Mouse (Mus musculus): ENCODE measurements at regions not wholly inside any gene's neighbourhood (a gene's known extent, or its start where the extent isn't known, plus 50 kb on each side); places are given as distances from the start of the nearest gene placed in this dataset.

GRCm38 (mm10) chr12:49579451-49580190 is 194.6 kb downstream of the Gm43517 start:
- 44% methylated on average over 1 of the region's 1 CpGs for WGBS
- Histone ChIP-seq H3K27me3 (ENCODE audit: control insufficient read depth, insufficient read depth, low read length) (no peaks in the 10 kb centered on the region), H3K4me3 (replicated peaks; ENCODE audit: insufficient read depth, low read depth, low read length) (no peak overlapping the region), H3K4me1 (ENCODE audit: control insufficient read depth, insufficient read depth, low read length) (no peaks in the 10 kb centered on the region), H3K27ac (ENCODE audit: insufficient read depth, low read length) (no peak overlapping the region)
- no peak for DNase-seq
- TF ChIP-seq POLR2A (IDR thresholded peaks at IDR 0.05; ENCODE audit: borderline replicate concordance, insufficient read depth, low read length) (no peak), CTCF (IDR thresholded peaks at IDR 0.05; ENCODE audit: borderline replicate concordance, insufficient read depth, low read depth, low read length) (no peak)

- WGBS = 54% methylated on average over 1 of the region's 1 CpGs
- Histone ChIP-seq H3K27ac (ENCODE audit: insufficient read depth, low read length) (no peak overlapping the region), H3K27me3 (ENCODE audit: control insufficient read depth, insufficient read depth, low read length) (no peaks in the 10 kb centered on the region), H3K4me3 (replicated peaks; ENCODE audit: insufficient read depth, low read depth, low read length) (no peak overlapping the region), H3K4me1 (ENCODE audit: control insufficient read depth, insufficient read depth, low read length) (no peaks in the 10 kb centered on the region)
- TF ChIP-seq POLR2A (IDR thresholded peaks at IDR 0.05; ENCODE audit: borderline replicate concordance, insufficient read depth, low read length) = no peak
- TF ChIP-seq CTCF (IDR thresholded peaks at IDR 0.05; ENCODE audit: borderline replicate concordance, insufficient read depth, low read depth, low read length) = no peak
- no peak for DNase-seq
Measured at GRCm38 (mm10) chr12:49583849-49584248, 198.9 kb downstream of the Gm43517 start.

- no peak for DNase-seq
- no peaks in the 10 kb centered on the region for H3K27me3 ChIP-seq (ENCODE audit: control insufficient read depth, insufficient read depth, low read length)
- TF ChIP-seq POLR2A (IDR thresholded peaks at IDR 0.05; ENCODE audit: borderline replicate concordance, insufficient read depth, low read length) (no peak), CTCF (IDR thresholded peaks at IDR 0.05; ENCODE audit: borderline replicate concordance, insufficient read depth, low read depth, low read length) (no peak)
- H3K4me1 ChIP-seq (ENCODE audit: control insufficient read depth, insufficient read depth, low read length) = no peaks in the 10 kb centered on the region
- H3K4me3 ChIP-seq (replicated peaks; ENCODE audit: insufficient read depth, low read depth, low read length) = no peak overlapping the region
- WGBS = 16% methylated on average over 3 of the region's 3 CpGs
- no peak overlapping the region for H3K27ac ChIP-seq (ENCODE audit: insufficient read depth, low read length)
Measured at GRCm38 (mm10) chr12:49622264-49622663, 237.3 kb downstream of the Gm43517 start.

- no peak for TF ChIP-seq CTCF (IDR thresholded peaks at IDR 0.05; ENCODE audit: borderline replicate concordance, insufficient read depth, low read depth, low read length)
- TF ChIP-seq POLR2A (IDR thresholded peaks at IDR 0.05; ENCODE audit: borderline replicate concordance, insufficient read depth, low read length) = no peak
- Histone ChIP-seq H3K4me3 (replicated peaks; ENCODE audit: insufficient read depth, low read depth, low read length) (no peak overlapping the region), H3K27me3 (ENCODE audit: control insufficient read depth, insufficient read depth, low read length) (no peaks in the 10 kb centered on the region), H3K27ac (ENCODE audit: insufficient read depth, low read length) (no peak overlapping the region), H3K4me1 (ENCODE audit: control insufficient read depth, insufficient read depth, low read length) (no peaks in the 10 kb centered on the region)
- DNase-seq = no peak
- WGBS = 64% methylated on average over 5 of the region's 5 CpGs
Measured at GRCm38 (mm10) chr12:49627222-49627621, 242.2 kb downstream of the Gm43517 start.

GRCm38 (mm10) chr12:49628014-49628413 is 243.0 kb downstream of the Gm43517 start:
- no peaks in the 10 kb centered on the region for H3K27me3 ChIP-seq (ENCODE audit: control insufficient read depth, insufficient read depth, low read length)
- 44% methylated on average over 4 of the region's 4 CpGs for WGBS
- H3K27ac ChIP-seq (ENCODE audit: insufficient read depth, low read length) = no peak overlapping the region
- no peak for DNase-seq
- H3K4me3 ChIP-seq (replicated peaks; ENCODE audit: insufficient read depth, low read depth, low read length) = no peak overlapping the region
- H3K4me1 ChIP-seq (ENCODE audit: control insufficient read depth, insufficient read depth, low read length) = no peaks in the 10 kb centered on the region
- no peak for TF ChIP-seq CTCF (IDR thresholded peaks at IDR 0.05; ENCODE audit: borderline replicate concordance, insufficient read depth, low read depth, low read length)
- TF ChIP-seq POLR2A (IDR thresholded peaks at IDR 0.05; ENCODE audit: borderline replicate concordance, insufficient read depth, low read length) = no peak

- no peak for TF ChIP-seq CTCF (IDR thresholded peaks at IDR 0.05; ENCODE audit: borderline replicate concordance, insufficient read depth, low read depth, low read length)
- TF ChIP-seq POLR2A (IDR thresholded peaks at IDR 0.05; ENCODE audit: borderline replicate concordance, insufficient read depth, low read length) = no peak
- peak in 1 of 2 experiments; percentile 6 for DNase-seq
- Histone ChIP-seq H3K27ac (ENCODE audit: insufficient read depth, low read length) (no peak overlapping the region), H3K27me3 (ENCODE audit: control insufficient read depth, insufficient read depth, low read length) (no peaks in the 10 kb centered on the region; the same call in 1 of the 2 replicates), H3K4me1 (ENCODE audit: control insufficient read depth, insufficient read depth, low read length) (no peaks in the 10 kb centered on the region), H3K4me3 (replicated peaks; ENCODE audit: insufficient read depth, low read depth, low read length) (no peak overlapping the region)
- WGBS = 19% methylated on average over 3 of the region's 3 CpGs
Measured at GRCm38 (mm10) chr12:49649104-49650063, 264.4 kb downstream of the Gm43517 start.
